Mouse (Mus musculus) heart, embryonic 15.5 days (tissue): ENCODE results near the gene Jph4. TPM values are rescaled to one million over a fixed set of nuclear protein-coding genes. Genes with fewer than 3 reads are reported as not detected.

Experiments used
- ATAC-seq: fragments of 200-750 bp; cut with Nextera tagmentation; replicated peaks from 2 replicates; pipeline ENCODE4 v1.8.0; 2017; ENCODE audit warnings: low read depth, moderate TSS enrichment; ENCODE audit not compliant: insufficient number of reproducible peaks, insufficient read depth, low FRiP score
- H3K27ac ChIP-seq: fragments of 300-500 bp; sonication (generic); 2 replicates; pipeline ENCODE4 v1.5.1; 2015; ENCODE audit warnings: mild to moderate bottlenecking, inconsistent platforms
- H3K27me3 ChIP-seq: fragments of 300-500 bp; sonication (generic); 2 replicates; pipeline ENCODE4 v1.6.1; 2015; ENCODE audit warnings: inconsistent platforms
- H3K36me3 ChIP-seq: fragments of 300-500 bp; sonication (generic); 2 replicates; pipeline ENCODE4 v1.6.1; 2015; ENCODE audit warnings: mild to moderate bottlenecking, inconsistent platforms
- H3K4me1 ChIP-seq: fragments of 300-500 bp; sonication (generic); replicated peaks from 2 replicates; pipeline ENCODE4 v1.6.1; 2015; ENCODE audit warnings: inconsistent platforms
- H3K4me2 ChIP-seq: fragments of 300-500 bp; sonication (generic); 2 replicates; pipeline ENCODE4 v1.6.1; 2015; ENCODE audit warnings: inconsistent platforms, mild to moderate bottlenecking, moderate library complexity
- H3K4me3 ChIP-seq: fragments of 300-500 bp; sonication (generic); 2 replicates; pipeline ENCODE4 v1.5.1; 2015; ENCODE audit warnings: mild to moderate bottlenecking, inconsistent platforms
- H3K9ac ChIP-seq: fragments of 300-500 bp; sonication (generic); 2 replicates; pipeline ENCODE4 v1.6.1; 2015; ENCODE audit warnings: mild to moderate bottlenecking, inconsistent platforms
- H3K9me3 ChIP-seq: fragments of 300-500 bp; sonication (generic); replicated peaks from 2 replicates; pipeline ENCODE4 v1.6.1; 2016; ENCODE audit warnings: inconsistent platforms
- WGBS: fragments of 180-500 bp; shearing (Covaris S2); methylation state at CpG from one replicate; pipeline ENCODE4 v1.1.7; 2015; ENCODE audit warnings: mixed read lengths; 5-methylcytosine and 5-hydroxymethylcytosine counted together
- polyA plus RNA-seq: library from polyadenylated mRNA; unstranded; fragments of >200 nt; fragmentation: Nextera tagmentation; extraction: Ambion mirVana; gene quantifications from 2 replicates; pipeline ENCODE4 v1.2.1, GENCODE M21; 2015

Jph4 gene
- polyA plus RNA-seq, 1 experiment from 2014 or later = 0.24 TPM

DNA sequence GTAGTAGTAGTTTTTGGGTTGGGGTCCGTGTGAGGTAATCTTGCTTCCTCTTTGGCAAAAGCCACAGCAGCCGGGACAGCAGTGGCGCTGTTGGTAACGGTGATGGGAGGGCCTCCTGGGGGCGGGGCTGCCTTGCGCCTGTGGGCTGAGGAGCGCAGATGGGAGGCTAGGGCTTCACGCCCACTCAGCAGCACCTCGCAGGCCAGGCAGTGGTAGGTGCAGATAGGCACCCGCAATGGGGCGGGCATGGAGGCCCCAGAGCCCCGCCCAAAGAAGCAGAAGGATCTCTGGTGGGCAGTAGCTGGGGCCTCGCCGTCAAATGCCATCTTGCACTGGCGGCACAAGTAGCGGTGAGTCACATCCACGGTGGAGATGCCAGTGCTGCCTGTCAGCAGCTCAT lies 54.1 kb downstream of the Jph4 start:
- ATAC-seq = peak; percentile 55; the same call in 1 of the 2 replicates
- H3K4me1 ChIP-seq = peaks cover 11% of the 10 kb centered on the region
- H3K27ac ChIP-seq = no peak overlapping the region
- no peaks in the 10 kb centered on the region for H3K36me3 ChIP-seq
- no peaks in the 10 kb centered on the region for H3K9me3 ChIP-seq
- H3K4me2 ChIP-seq = peak overlapping the region; percentile 55
- peak overlapping the region; percentile 12; the same call in 1 of the 2 replicates for H3K9ac ChIP-seq
- H3K27me3 ChIP-seq = peaks cover 25% of the 10 kb centered on the region
- H3K4me3 ChIP-seq = peak overlapping the region; percentile 21
- 8% methylated on average over 17 of the region's 17 CpGs for WGBS

DNA sequence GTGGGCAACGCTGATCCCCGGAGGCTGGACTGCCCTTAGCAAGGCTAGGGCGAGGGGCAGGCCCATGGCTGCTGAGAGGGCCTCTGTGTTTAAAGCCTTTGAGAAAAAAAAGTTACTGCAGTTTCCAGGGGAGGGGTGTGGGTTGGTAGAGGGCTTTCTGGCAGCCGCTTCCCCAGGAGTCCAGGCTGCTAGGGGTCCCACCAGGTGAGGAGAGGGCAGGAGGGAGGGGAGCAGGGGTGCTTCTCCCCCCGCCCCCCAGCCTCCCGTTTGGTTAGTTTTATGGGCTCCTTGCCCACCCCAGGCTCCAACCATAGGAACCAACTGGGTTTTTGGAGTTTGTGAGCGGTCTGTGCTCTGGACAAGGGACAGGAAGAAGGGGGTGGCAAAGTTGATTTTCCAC lies 54.9 kb downstream of the Jph4 start:
- H3K27me3 ChIP-seq = peaks cover 25% of the 10 kb centered on the region
- H3K36me3 ChIP-seq = no peaks in the 10 kb centered on the region
- no peaks in the 10 kb centered on the region for H3K9me3 ChIP-seq
- no peak overlapping the region for H3K4me3 ChIP-seq
- 58% methylated on average over 7 of the region's 7 CpGs for WGBS
- no peak overlapping the region for H3K27ac ChIP-seq
- no peak for ATAC-seq
- H3K4me1 ChIP-seq = peaks cover 11% of the 10 kb centered on the region
- no peak overlapping the region for H3K4me2 ChIP-seq
- no peak overlapping the region for H3K9ac ChIP-seq

DNA sequence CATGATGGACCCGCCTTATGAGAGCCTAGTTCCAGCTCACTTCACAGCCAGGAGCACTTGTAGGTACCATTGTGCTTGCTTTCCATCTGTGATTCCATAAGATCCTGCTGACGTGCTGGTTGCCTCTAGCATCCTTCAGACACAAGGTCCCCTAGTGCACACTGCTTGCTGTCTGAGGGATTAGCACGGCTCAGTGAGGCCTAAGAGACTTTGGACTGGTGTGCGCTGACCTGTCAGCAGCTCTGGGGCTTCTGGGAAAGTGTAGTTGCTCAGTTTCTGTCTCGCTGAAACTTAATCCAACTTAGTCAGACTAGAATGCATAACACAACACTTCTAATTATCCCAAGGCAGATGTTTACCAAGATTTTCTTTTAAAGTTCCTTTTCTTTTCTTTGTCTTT lies 56.8 kb downstream of the Jph4 start:
- no peaks in the 10 kb centered on the region for H3K9me3 ChIP-seq
- H3K27ac ChIP-seq = no peak overlapping the region
- ATAC-seq = no peak

DNA sequence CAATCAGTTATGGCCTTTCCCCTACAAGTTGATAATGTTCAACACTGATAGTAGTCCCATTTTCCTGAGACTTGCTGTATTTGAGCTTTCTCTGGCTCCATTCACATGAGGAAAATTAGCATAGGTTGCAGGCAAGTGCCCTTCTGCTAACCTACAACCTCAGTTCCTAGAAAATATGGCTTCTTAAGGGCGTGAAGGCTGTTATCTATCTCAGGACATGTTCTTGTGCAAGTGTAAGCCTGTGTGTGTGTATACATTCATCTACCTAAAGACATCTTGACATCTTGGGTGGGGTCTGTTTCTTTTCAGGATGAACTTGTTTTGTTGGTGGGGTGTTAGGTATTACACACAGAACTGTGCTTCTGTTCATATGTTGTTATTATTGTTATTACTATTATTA lies 57.7 kb downstream of the Jph4 start:
- Histone ChIP-seq H3K9me3 (no peaks in the 10 kb centered on the region), H3K27ac (no peak overlapping the region), H3K4me3 (no peak overlapping the region), H3K27me3 (peaks cover 13% of the 10 kb centered on the region), H3K4me2 (no peak overlapping the region), H3K4me1 (peaks cover 11% of the 10 kb centered on the region), H3K9ac (no peak overlapping the region), H3K36me3 (no peaks in the 10 kb centered on the region)
- WGBS = 78% methylated on average over 1 of the region's 1 CpGs
- ATAC-seq = no peak

More for the DNA sequence above, 56.8 kb downstream of the Jph4 start:
- WGBS = 48% methylated on average over 5 of the region's 5 CpGs
- peaks cover 23% of the 10 kb centered on the region for H3K27me3 ChIP-seq
- H3K4me3 ChIP-seq = no peak overlapping the region
- no peak overlapping the region for H3K9ac ChIP-seq
- peaks cover 11% of the 10 kb centered on the region for H3K4me1 ChIP-seq
- no peaks in the 10 kb centered on the region for H3K36me3 ChIP-seq
- no peak overlapping the region for H3K4me2 ChIP-seq

Other genes with a start within 250 kb of the Jph4 start
- 5.4 and 7.1 TPM in 2 replicates for gene Homez, start 246.0 kb downstream of the Jph4 start, polyA plus RNA-seq
- 1.2 and 1.5 TPM in 2 replicates for gene Ppp1r3e, start 239.4 kb downstream of the Jph4 start, polyA plus RNA-seq
- 3.3 and 3.4 TPM in 2 replicates for gene Bcl2l2, start 233.6 kb downstream of the Jph4 start, polyA plus RNA-seq
- gene Gm20521, start 233.5 kb downstream of the Jph4 start, polyA plus RNA-seq = not detected in 2 replicates
- gene Pabpn1, start 224.4 kb downstream of the Jph4 start, polyA plus RNA-seq = 56.5 and 73.4 TPM in 2 replicates
- 30.2 and 40.9 TPM in 2 replicates for gene Slc22a17, start 203.8 kb downstream of the Jph4 start, polyA plus RNA-seq
- gene Efs, start 190.8 kb downstream of the Jph4 start, polyA plus RNA-seq = 10.6 and 18.8 TPM in 2 replicates
- gene Il25, start 184.2 kb downstream of the Jph4 start, polyA plus RNA-seq = not detected in 2 replicates
- gene Cmtm5, start 180.7 kb downstream of the Jph4 start, polyA plus RNA-seq = 0.74 and 2.4 TPM in 2 replicates
- gene Myh6, start 150.0 kb downstream of the Jph4 start, polyA plus RNA-seq = 2,004 and 2,041 TPM in 2 replicates
- not detected in 2 replicates for gene Gm17428, start 140.0 kb downstream of the Jph4 start, polyA plus RNA-seq
- 4,763 and 4,914 TPM in 2 replicates for gene Myh7, start 122.3 kb downstream of the Jph4 start, polyA plus RNA-seq
- gene Ngdn, start 101.5 kb downstream of the Jph4 start, polyA plus RNA-seq = 56.2 and 57.1 TPM in 2 replicates
- gene Zfhx2, start 24.6 kb downstream of the Jph4 start, polyA plus RNA-seq = 2.6 and 3.6 TPM in 2 replicates
- 13.2 and 15.6 TPM in 2 replicates for gene Thtpa, start 22.2 kb downstream of the Jph4 start, polyA plus RNA-seq
- 8.5 and 12.6 TPM in 2 replicates for gene Ap1g2, start 10.3 kb downstream of the Jph4 start, polyA plus RNA-seq
- gene Dhrs2, start 105.1 kb upstream of the Jph4 start, polyA plus RNA-seq = 0.14 TPM in 1 of 2 replicates, not detected in the other